Mouse (Mus musculus) hindbrain, embryonic 11.5 days (tissue): Measurements from ENCODE around the gene Stra6. TPM values are rescaled to one million over a fixed set of nuclear protein-coding genes. Genes with fewer than 3 reads are reported as not detected.

ENCODE experiments used
- ATAC-seq: fragments of 200-750 bp; cut with Nextera tagmentation; 2 replicates; pipeline ENCODE4 v1.8.0; 2017; ENCODE audit warnings: mild to moderate bottlenecking, moderate TSS enrichment, moderate library complexity; ENCODE audit not compliant: low FRiP score
- DNase-seq: peaks from one replicate; pipeline ENCODE4 v3.0.0-alpha.2; 2015; ENCODE audit warnings: low spot score
- H3K27ac ChIP-seq: fragments of 300-500 bp; sonication (generic); 2 replicates; pipeline ENCODE4 v1.5.1; 2014; ENCODE audit warnings: mild to moderate bottlenecking, low read depth, low read length
- H3K27me3 ChIP-seq: fragments of 300-500 bp; sonication (generic); 2 replicates; pipeline ENCODE4 v1.6.1; 2014; ENCODE audit warnings: mild to moderate bottlenecking, low read length, moderate library complexity, mixed read lengths; ENCODE audit not compliant: control insufficient read depth, insufficient read depth
- H3K36me3 ChIP-seq: fragments of 300-500 bp; sonication (generic); 2 replicates; pipeline ENCODE4 v1.6.1; 2014; ENCODE audit warnings: mild to moderate bottlenecking, low read length, moderate library complexity, mixed read lengths; ENCODE audit not compliant: control insufficient read depth, insufficient read depth
- H3K4me1 ChIP-seq: fragments of 300-500 bp; sonication (generic); replicated peaks from 2 replicates; pipeline ENCODE4 v1.6.1; 2014; ENCODE audit warnings: low read length, mixed read lengths; ENCODE audit not compliant: control insufficient read depth, insufficient read depth
- H3K4me2 ChIP-seq: fragments of 300-500 bp; sonication (generic); replicated peaks from 2 replicates; pipeline ENCODE4 v1.6.1; 2014; ENCODE audit warnings: mild to moderate bottlenecking, low read depth, low read length
- H3K4me3 ChIP-seq: fragments of 300-500 bp; sonication (generic); 2 replicates; pipeline ENCODE4 v1.5.1; 2014; ENCODE audit warnings: low read depth, low read length
- H3K9ac ChIP-seq: fragments of 300-500 bp; sonication (generic); 2 replicates; pipeline ENCODE4 v1.6.1; 2014; ENCODE audit warnings: low read depth, low read length
- H3K9me3 ChIP-seq: fragments of 300-500 bp; sonication (generic); 2 replicates; pipeline ENCODE4 v1.6.1; 2016; ENCODE audit warnings: low read length; ENCODE audit not compliant: control insufficient read depth
- WGBS: fragments of 180-500 bp; shearing (Covaris S2); extraction: QIAGEN DNeasy Blood & Tissue Kit; methylation state at CpG from one replicate; pipeline ENCODE4 v1.1.7; 2014; 5-methylcytosine and 5-hydroxymethylcytosine counted together
- polyA plus RNA-seq: library from polyadenylated mRNA; unstranded; fragments of >200 nt; fragmentation: Nextera tagmentation; extraction: Ambion mirVana; gene quantifications from 2 replicates; pipeline ENCODE4 v1.2.1, GENCODE M21; 2014

The Stra6 gene
- polyA plus RNA-seq, 1 experiment from 2014 or later: 8.2 TPM

DNA sequence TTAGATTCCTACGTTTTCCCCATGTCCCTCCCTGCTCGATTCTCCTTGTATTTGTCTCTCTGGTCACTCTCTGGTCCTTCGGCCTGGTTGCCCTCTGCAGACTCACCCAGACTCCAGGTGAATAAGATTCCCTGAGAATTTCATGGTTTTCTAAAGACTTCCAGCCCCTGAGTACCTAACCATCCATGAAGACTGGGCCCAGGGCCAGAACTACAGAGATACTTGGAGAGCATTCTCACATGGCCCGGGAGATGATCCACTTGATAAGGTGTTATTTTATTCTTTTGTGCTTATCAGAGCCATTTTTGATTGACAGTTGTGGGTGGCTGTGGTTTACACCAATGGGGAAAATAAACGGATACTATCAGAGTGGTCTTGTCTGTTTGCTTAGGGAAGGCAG, 31.7 kb upstream of the Stra6 start:
- DNase-seq (no peak), ATAC-seq (no peak)
- Histone ChIP-seq H3K9me3 (no peaks in the 10 kb centered on the region), H3K9ac (no peak overlapping the region), H3K4me3 (no peak overlapping the region), H3K4me2 (no peak overlapping the region), H3K36me3 (no peaks in the 10 kb centered on the region), H3K27ac (no peak overlapping the region), H3K27me3 (no peaks in the 10 kb centered on the region; the same call in 1 of the 2 replicates), H3K4me1 (no peaks in the 10 kb centered on the region)
- 85% methylated on average over 5 of the region's 5 CpGs for WGBS

DNA sequence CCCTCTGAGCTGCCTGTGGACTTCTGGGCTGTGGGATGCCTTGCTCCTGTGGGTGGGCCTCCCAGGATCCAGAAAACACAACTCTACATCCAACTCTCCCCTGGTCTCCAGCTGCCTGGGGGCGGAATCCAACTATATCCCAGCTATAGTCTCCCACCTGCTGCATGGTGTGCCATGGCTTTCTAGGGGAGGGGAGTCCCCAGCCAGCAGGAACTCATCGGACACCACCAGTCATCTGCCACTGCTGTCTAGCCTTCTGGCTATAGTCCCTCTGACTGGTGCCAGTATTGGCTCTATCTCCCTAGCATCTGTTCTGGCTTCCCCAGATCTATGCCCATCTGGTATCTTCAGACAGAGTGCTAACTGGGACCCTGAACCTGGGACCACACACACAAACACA, 28.1 kb upstream of the Stra6 start:
- 63% methylated on average over 2 of the region's 2 CpGs for whole genome bisulfite sequencing
- H3K9ac ChIP-seq: no peak overlapping the region
- H3K27me3 ChIP-seq: peaks cover 6% of the 10 kb centered on the region
- no peak overlapping the region for H3K4me3 ChIP-seq
- no peaks in the 10 kb centered on the region for H3K36me3 ChIP-seq
- DNase-seq (no peak), ATAC-seq (no peak)
- H3K4me1 ChIP-seq: 0 out of 2 replicates have a peak, but pooled peaks cover 3% of the 10 kb centered on the region
- no peak overlapping the region for H3K4me2 ChIP-seq
- no peak overlapping the region for H3K27ac ChIP-seq
- no peaks in the 10 kb centered on the region for H3K9me3 ChIP-seq

DNA sequence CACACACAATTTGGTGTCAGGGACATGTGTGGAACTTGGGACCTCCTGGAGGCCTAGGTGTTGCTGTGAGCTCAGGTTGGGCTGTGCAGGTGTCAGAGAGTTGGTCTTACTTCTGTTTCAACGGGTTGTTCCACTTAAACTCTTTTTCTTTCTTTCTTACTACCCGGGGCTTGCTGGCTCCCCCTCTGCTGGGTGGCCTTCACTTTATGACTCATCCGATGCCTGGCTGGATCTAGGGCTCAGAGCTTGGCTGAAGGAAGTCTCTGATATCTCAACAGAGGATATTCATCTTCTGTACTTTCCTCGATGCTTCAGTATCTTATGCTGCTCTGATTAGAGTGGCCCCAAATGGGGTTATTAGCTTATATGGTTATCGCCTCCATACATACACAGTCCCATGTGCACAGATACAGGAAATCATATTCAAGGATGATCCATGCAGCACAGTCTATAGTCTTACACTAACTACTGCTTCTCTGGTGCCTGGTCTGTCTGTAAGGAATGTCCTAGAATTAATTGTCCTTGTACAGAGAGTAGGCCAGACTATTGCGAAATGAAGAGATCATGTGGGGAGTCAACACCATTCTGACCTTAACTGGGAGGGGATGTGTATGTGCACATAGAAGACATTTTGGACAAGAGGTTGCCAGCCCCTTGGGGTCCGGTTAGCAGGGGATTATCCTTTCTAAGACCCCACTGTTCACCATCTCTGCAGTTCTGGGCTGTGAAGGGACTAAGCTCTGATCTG, 27.5 kb upstream of the Stra6 start:
- ATAC-seq (no peak), DNase-seq (no peak)
- Histone ChIP-seq H3K4me3 (no peak overlapping the region), H3K27ac (no peak overlapping the region), H3K4me2 (no peak overlapping the region), H3K4me1 (peaks cover 8% of the 10 kb centered on the region), H3K9me3 (no peaks in the 10 kb centered on the region), H3K9ac (no peak overlapping the region), H3K27me3 (peaks cover 6% of the 10 kb centered on the region), H3K36me3 (no peaks in the 10 kb centered on the region)
- WGBS: 81% methylated on average over 7 of the region's 7 CpGs

DNA sequence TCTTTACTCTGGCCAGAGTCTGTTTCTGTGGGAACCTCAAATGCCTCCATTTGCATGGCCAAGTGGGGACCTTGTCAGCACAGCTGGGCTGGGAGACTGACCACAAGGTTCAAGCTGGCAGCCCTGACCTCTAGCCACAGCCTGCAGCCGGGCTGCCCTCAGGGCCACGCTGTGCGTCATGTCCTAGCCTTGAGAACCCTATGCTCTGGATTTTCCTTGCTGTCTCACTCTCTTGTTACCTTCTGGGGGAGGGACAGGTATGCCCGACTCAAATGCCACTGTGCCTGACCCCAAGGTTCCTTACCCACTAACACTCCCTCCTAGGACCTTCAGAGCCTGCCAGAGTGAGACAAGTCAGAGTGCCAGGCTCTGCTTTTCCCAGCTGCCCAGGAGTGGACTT, 26.6 kb upstream of the Stra6 start:
- no peak for ATAC-seq
- DNase-seq: no peak
- 80% methylated on average over 4 of the region's 4 CpGs for WGBS
- H3K27me3 ChIP-seq: peaks cover 6% of the 10 kb centered on the region
- no peak overlapping the region for H3K9ac ChIP-seq
- no peak overlapping the region for H3K4me3 ChIP-seq
- H3K4me2 ChIP-seq: no peak overlapping the region
- H3K4me1 ChIP-seq: peaks cover 15% of the 10 kb centered on the region
- H3K9me3 ChIP-seq: no peaks in the 10 kb centered on the region
- H3K27ac ChIP-seq: no peak overlapping the region
- no peaks in the 10 kb centered on the region for H3K36me3 ChIP-seq

DNA sequence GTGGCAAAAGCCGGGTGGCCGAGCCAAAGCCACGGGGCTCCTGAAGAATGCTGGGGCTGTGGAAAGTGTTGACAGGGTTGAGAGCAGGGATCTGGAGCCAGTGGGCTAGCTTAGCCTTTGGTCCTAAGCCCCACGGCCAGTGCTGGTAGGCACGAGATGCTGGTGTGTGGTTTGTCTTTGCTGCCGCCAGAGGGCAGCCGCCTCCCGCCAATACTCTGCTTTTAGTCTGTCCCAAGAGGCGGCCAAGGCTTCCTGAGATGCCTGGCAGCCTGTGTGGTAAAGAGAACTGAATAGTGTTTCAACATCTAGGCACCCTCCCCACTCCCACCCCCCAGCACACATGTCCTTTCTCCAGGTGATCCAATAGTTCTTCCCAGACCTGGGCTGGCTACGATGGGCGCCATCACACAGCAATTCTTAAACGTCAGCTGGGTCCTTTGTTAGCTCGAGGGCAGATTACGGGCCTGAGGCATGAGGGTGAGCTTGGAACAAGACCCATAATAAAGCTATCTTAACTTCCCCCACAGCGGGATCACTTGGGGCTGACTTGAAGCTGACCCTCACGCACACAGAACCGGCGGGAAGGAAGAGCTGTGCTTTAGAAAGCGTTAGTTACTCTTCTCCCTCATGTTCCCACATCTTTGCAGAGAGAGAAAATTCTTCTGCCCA, 25.0 kb upstream of the Stra6 start:
- Histone ChIP-seq H3K27me3 (peaks cover 6% of the 10 kb centered on the region), H3K4me3 (no peak overlapping the region), H3K9ac (peak overlapping the region; percentile 34; the same call in 1 of the 2 replicates), H3K27ac (no peak overlapping the region), H3K4me1 (peaks cover 28% of the 10 kb centered on the region), H3K36me3 (no peaks in the 10 kb centered on the region), H3K9me3 (no peaks in the 10 kb centered on the region), H3K4me2 (no peak overlapping the region)
- 29% methylated on average over 19 of the region's 19 CpGs for WGBS
- DNase-seq (peak; percentile 89), ATAC-seq (peak; percentile 71; the same call in 1 of the 2 replicates)

DNA sequence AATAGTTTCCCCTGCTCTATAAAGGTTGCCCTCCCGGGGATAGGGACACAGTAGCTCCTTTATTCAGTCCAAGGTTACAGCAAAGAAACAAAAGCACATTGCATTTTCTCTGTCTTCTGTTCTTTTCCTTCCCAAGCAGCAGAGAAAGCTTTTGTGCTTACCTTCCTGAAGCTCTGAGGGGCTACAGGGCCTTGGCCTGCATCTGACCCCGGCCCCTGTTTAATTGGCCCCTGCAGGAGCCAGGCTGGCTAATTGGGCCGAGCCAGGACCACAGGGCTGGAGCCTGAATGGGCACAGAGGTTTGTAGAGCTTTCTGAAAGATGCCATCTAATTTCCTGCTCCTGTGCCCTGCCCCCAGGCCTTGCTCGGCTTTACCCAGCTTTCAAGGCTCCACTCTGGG, 22.6 kb upstream of the Stra6 start:
- 21% methylated on average over 4 of the region's 4 CpGs for WGBS
- H3K9ac ChIP-seq: no peak overlapping the region
- H3K27ac ChIP-seq: peak overlapping the region; percentile 42; the same call in 1 of the 2 replicates
- no peak overlapping the region for H3K4me3 ChIP-seq
- H3K4me2 ChIP-seq: no peak overlapping the region
- ATAC-seq (no peak), DNase-seq (no peak)
- H3K27me3 ChIP-seq: peaks cover 6% of the 10 kb centered on the region
- H3K9me3 ChIP-seq: no peaks in the 10 kb centered on the region
- H3K36me3 ChIP-seq: no peaks in the 10 kb centered on the region
- peaks cover 36% of the 10 kb centered on the region for H3K4me1 ChIP-seq

DNA sequence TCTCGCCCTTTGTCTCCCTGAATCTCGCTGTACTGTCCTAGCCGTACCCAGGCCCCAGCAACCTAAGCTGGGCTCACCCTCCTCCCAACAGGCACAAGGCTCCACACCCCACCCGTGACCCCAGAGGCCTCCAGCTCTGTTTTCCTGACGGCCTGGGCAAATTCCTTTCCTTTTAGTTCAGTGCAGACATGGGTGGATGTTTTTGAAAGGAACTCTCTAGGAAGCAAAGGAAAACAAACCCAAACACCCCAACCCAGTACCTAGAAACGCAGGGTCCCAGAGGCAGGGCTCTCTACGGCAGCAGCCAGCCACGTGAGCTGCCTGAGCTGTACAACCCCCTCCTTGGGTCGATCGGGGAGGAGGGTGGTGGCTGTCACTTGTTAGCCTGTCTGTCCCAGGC, 21.2 kb upstream of the Stra6 start:
- H3K27ac ChIP-seq: peak overlapping the region; percentile 76
- WGBS: 21% methylated on average over 10 of the region's 10 CpGs
- H3K36me3 ChIP-seq: no peaks in the 10 kb centered on the region
- H3K4me2 ChIP-seq: no peak overlapping the region
- H3K4me3 ChIP-seq: no peak overlapping the region
- peak overlapping the region; percentile 12; the same call in 1 of the 2 replicates for H3K9ac ChIP-seq
- peak; percentile 20 for DNase-seq
- peaks cover 39% of the 10 kb centered on the region for H3K4me1 ChIP-seq
- ATAC-seq: no peak
- no peaks in the 10 kb centered on the region for H3K9me3 ChIP-seq
- H3K27me3 ChIP-seq: peaks cover 2% of the 10 kb centered on the region; the same call in 1 of the 2 replicates

DNA sequence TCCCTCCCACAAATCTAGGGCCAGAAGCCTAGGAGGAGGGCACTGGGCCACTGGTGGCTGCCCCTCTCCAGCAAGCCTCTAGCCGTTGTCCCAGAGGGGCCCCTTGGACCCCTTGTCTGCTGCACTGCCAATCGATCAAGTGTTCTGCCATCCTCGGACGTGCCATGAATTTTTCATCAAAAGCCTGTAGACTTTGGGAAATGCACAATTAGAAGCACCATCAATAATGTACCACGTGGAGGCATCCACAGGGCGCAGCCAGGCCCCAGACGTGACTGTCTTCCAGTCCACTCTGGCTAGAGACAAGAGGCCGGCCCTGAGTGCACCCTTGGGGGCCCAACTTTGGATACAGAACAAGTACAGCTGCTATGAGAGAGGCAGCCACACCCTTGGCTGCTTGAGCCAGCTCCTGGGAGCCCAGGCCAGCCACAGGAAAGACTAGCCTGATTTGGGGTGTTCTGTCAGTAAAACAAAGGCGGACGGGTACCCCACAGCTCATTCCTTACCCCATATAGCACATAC, 20.0 kb upstream of the Stra6 start:
- DNase-seq (peak; percentile 52), ATAC-seq (peak; percentile 41)
- Histone ChIP-seq H3K9ac (no peak overlapping the region; the same call in 1 of the 2 replicates), H3K36me3 (no peaks in the 10 kb centered on the region), H3K4me3 (no peak overlapping the region), H3K27me3 (peaks cover 2% of the 10 kb centered on the region; the same call in 1 of the 2 replicates), H3K4me1 (peaks cover 46% of the 10 kb centered on the region), H3K4me2 (peak overlapping the region; percentile 21; the same call in 1 of the 2 replicates), H3K9me3 (no peaks in the 10 kb centered on the region), H3K27ac (peak overlapping the region; percentile 76)
- 68% methylated on average over 10 of the region's 10 CpGs for WGBS
